Mouse (Mus musculus) megakaryocyte, embryonic 14.5 days (primary cell): ENCODE data around the gene Zcrb1.

ENCODE experiments used
- FLI1 ChIP-seq: IDR thresholded peaks from 2 replicates; pipeline ENCODE4 v1.6.1; 2012; ENCODE audit warnings: low read length, inconsistent platforms, mixed read lengths
- GATA1 ChIP-seq: IDR thresholded peaks from 3 replicates; pipeline ENCODE4 v1.6.1; 2012; ENCODE audit warnings: mixed read lengths, low read length, inconsistent platforms, borderline replicate concordance

DNA sequence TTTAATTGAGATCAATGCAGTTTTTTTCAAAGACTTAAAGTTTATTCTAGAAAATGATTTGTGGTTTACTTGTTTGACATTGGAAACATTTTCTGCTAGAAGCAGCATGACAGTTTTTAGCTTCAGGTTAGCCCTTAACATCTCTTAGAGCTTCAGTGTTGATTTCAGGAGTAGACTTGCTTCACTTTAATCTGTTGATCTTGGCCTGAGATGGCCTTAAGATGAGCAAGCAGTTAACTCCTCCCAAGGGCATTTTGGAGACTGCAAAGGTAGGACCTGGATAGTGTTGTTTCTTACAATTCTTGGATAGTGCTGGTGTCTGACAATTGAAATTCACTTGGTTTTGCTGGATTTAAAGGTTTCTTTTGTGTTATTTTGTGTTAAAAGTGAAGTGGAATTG is 6.7 kb upstream of the Zcrb1 start:
- TF ChIP-seq GATA1 (no peak), FLI1 (no peak)
